Mouse (Mus musculus): ENCODE data around the gene Dgcr8.

Dgcr8 gene

GRCm38 (mm10) chr16:18248433-18249363 is 40.3 kb downstream of the Dgcr8 start, which contains the start of the genes Trmt2a and Ranbp1:
Gene Trmt2a (plus strand): TSS chr16:18248679.
Gene Ranbp1 (minus strand): TSS chr16:18248732.
- peak; percentile 99 for DNase-seq

DNA sequence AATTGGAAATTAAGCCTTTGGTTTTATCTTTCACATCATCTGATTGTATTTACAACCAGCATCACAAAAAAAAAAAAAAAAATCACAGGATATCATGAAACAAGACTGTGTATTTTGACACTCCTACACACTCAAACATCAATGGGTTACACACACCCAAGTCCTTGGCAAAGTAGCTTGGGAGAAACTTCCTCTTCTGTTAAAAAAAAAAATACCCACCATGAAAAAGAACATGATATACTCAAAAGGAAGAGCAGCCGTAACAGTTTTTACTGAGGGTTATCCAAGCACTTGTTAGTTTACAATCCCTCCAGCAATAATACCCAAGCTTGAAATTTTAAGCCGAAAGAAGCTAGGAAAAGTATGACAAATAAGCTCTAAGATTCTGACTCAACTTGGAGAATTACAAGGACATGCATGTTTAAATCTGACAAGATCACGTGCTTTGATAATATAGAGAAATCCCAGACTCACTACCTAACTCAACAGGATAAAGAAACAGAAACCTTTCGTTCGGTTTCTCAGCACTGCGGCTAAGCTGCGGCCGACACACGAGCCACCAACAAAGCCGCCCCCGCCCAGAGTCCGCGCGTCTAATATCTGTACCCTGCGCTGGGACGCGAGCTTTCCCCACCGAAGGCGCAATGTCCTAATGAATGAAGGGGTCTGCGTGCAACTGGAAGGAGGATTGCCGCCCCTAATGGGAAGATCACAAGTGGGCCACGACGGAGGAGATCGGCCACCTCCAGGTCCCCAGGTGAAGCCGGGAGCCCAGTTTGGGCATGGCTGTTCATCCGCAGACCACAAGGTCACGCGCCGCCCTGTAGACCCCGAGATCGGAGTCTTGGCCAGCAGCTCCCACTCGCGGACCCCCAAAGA is 41.3 kb downstream of the Dgcr8 start:
- no peak for DNase-seq

DNA sequence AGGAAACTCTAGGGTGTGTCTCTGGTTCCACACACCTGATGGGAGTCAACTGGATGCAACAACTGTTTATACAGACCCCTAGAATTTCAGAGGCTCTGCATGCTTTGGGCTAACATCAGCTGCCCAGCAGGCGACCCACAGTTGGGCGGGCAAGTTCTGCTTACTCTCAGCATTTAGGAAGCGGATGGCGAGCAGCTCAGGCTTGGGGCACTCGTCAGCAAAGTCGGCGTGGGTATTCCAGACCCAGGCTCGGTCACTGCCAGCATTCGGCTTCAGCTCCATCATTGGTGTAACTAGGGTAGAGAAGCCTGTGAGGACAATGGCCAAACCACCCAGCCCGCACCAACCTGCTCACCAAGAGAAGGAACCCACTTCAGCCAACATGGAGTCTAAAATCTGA is 47.5 kb downstream of the Dgcr8 start:
- no peak for DNase-seq

- no peak for DNase-seq
These were observed 52.2 kb downstream of the Dgcr8 start for GRCm38 (mm10) chr16:18236676-18237501.

DNA sequence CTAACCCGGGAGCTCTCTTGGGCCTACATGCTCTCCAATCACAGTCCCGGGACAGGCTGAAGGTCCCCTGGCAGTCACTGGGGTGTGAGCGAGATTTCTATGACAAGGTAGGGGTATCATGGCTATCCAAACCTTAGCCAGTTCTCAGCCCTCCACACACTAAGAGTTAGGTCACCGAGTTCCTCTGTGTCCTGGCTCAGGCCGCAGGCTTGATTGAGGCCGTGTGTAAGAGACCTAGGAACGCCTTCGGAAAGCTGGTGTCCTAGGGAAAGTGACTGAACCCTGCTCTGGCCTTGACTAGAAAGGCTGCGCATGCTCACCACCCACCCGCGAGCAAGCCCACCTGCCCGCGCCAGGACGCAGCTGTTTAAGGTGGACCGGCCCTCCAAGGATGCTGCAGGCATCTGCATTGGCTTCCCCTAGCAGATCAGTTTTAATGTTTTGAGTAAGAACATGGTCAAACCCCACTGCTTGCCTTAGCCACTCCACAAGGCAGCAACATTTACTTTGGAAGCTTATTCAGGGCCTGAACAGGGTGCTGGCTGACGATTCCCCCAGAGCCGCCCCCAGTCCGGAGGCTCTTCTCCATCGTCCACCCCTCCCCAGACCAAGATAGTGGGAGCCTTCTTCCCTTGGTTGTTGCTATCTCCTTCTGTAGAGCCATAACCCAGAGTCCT is 53.5 kb downstream of the Dgcr8 start:
- DNase-seq, result peak; percentile 70

GRCm38 (mm10) chr16:18234671-18235388 is 54.2 kb downstream of the Dgcr8 start, which contains the start of gene Zdhhc8:
Gene Zdhhc8 (minus strand): TSS chr16:18235136.
- DNase-seq, result peak; percentile 81

DNA sequence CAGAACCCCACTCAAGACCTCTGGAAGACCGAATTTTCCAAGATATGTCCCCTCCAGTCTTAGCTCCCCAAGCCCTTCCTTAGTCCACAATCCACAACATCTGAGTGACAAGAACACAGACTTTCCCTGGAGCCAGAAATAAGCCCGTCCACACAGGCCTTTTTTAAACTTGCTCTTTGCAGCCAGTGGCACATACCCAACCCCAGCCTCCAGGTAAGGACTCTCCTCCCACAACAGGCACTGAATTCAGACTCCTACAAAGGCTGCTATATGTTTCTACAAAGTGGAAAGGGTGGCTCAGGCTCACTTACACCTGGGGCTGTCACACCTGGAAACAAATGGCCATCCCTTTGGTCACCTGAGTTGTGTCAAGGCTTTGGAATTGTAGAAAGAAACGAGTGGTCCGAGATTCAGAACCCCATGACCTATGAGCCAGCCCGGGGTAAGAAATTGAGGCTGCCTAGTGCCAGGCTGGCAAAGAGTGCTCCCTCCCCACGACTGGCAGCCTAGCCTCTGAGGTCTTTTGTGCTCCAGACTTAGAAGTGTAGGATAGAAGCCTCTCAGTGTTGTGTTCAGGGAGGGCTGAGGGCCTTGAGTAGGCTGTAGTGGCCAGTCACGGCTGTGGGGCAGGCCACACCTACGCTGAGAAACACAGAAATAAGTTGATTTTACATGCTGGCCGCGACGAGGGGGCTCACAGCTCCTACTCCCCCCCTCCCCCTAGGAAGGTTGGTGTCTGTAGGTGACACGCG is 55.0 kb downstream of the Dgcr8 start:
- DNase-seq, result no peak

DNA sequence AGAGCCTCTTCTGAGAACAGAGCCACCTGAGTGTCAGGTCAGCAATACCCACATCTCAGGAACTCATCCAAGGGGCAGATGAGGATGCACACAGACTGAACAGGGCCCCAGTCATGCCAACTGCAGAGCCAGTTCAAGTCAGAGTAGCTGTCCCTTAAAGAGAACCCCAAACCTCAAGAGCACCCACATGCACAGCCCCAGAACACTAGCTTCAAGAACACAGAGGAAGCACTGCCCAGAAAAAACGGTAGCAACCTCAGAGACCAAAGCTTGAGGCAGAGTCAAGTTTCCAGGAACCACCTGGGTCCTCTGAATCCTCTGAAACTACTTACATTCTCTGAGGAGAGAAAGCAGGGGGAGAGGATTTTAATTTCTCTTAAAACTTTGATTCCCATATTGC is 55.6 kb downstream of the Dgcr8 start:
- peak; percentile 49 for DNase-seq

- DNase-seq, result no peak
These were observed 57.6 kb downstream of the Dgcr8 start for GRCm38 (mm10) chr16:18231451-18231850.

GRCm38 (mm10) chr16:18231047-18231446 is 58.0 kb downstream of the Dgcr8 start:
- peak; percentile 44 for DNase-seq

GRCm38 (mm10) chr16:18230617-18231016 is 58.4 kb downstream of the Dgcr8 start:
- DNase-seq, result peak; percentile 35

- DNase-seq, result peak; percentile 31
These were observed 59.4 kb downstream of the Dgcr8 start for GRCm38 (mm10) chr16:18229622-18230021.

GRCm38 (mm10) chr16:18228856-18229255 is 60.2 kb downstream of the Dgcr8 start:
- peak; percentile 14 for DNase-seq

DNA sequence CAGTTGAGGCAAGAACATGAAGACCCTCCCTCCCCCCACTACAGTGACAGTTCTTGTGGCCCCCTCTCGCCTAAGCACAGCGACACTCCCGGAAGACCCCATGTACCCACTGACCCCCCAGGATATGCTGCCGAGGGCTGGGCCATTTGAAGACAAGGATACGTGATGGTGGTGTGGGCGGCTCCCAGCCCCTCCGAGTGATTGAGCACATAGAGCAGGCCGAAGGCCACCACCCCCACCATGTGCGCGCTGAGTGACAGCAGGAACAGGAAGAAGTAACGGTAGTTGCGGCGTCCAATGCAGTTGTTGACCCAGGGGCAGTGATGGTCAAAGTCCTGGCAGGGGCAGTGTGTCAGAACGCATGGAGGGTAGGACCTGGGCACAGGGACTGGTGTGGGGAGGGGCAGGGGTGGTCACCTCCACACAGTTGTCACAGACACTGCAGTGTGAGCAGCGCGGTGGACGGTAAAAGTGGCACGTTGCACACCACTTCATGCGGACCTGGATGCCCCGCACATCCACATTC is 61.1 kb downstream of the Dgcr8 start:
- DNase-seq, result peak; percentile 15

- peak; percentile 8 for DNase-seq
These were observed 61.9 kb downstream of the Dgcr8 start for GRCm38 (mm10) chr16:18227187-18227586.

- no peak for DNase-seq
These were observed 66.9 kb downstream of the Dgcr8 start for GRCm38 (mm10) chr16:18222188-18222587.

GRCm38 (mm10) chr16:18221543-18221898 is 67.5 kb downstream of the Dgcr8 start:
- peak; percentile 75 for DNase-seq

GRCm38 (mm10) chr16:18220856-18221542 is 68.0 kb downstream of the Dgcr8 start:
- DNase-seq, result no peak

DNA sequence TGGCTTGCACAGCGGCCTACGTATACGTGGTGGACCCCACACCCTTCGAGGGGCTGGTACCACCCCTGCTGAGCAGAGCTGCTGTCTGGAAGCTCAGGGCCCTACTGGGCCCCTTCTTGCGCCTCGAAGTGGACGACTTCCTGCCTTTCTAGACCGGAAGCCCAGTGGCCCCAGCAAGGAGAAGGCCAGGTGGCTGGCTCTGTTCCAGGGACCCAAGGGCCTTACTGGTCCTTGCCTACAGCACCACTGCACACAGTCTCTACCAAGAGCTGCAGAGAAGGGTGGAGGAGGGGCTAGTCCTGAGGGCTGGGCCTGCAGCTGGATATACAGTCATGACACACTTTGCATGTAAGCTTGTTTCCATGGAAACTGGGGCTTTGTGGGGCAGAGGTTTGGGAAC is 69.0 kb downstream of the Dgcr8 start:
- DNase-seq, result peak; percentile 77

GRCm38 (mm10) chr16:18218580-18218996 is 70.5 kb downstream of the Dgcr8 start:
- DNase-seq, result no peak
